Mouse (Mus musculus): ENCODE measurements at regions not wholly inside any gene's neighbourhood (a gene's known extent, or its start where the extent isn't known, plus 50 kb on each side); places are given as distances from the start of the nearest gene placed in this dataset.
A peak's percentile ranks its signal among the peaks of the same experiment; 100 is the strongest.

DNA sequence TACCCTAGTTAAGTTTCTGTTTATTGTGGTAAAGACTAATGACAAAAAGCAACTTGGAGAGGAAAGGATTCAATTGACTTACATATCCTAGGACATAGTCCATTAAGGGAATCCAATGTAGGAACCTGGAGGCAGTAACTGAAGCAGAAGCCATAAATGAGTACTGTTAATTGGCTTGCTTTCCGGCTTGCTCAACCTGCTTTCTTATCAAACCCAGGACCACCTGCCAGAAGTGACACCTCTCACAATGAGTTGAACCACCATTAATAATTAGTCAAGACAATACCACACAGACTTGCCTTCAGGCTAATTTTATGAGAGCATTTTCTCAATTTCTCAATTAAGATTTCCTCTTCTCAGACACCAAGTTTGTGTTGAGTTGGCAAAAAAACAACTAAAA lies 148.8 kb downstream of the Ccser2 start:
- no peak for DNase-seq

DNA sequence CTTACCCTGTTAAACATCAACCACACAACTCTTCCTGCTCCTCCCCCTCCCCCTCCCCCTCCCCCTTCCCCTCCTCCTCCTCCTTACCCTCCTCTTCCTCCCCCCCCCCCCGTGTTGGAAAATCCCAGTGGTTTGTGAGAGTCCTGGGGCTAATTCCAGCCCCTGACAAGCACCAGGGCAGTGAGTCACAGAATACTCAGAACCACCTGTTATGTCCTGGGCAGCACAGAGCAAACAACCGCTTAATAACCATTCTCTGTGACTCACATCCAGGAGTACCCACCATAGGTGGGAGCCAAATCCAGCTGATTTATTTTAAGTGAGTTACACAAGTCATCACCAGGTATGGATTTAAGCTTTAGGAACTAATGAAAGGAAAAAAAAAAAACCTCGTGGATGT lies 166.2 kb downstream of the Ccser2 start:
- DNase-seq, result no peak

DNA sequence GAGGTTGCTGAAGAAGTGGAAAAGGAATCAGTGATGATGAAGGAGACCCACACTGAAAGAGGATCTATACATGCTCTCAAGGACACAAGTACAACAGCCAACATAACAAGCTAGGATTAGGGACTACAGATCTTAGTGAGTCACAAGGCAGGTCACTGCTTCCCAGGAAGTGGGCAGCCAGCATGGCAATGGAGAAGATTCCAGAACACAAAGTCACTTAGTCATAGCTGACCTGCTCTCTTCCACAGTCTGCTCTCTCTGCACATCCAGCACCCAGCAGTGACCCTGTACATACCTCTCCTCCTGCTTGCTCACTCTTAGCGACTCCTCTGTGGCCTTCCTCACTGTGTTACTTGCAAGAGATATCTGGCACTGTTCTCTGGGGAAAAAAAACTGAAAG lies 168.8 kb downstream of the Ccser2 start:
- DNase-seq, result no peak

DNA sequence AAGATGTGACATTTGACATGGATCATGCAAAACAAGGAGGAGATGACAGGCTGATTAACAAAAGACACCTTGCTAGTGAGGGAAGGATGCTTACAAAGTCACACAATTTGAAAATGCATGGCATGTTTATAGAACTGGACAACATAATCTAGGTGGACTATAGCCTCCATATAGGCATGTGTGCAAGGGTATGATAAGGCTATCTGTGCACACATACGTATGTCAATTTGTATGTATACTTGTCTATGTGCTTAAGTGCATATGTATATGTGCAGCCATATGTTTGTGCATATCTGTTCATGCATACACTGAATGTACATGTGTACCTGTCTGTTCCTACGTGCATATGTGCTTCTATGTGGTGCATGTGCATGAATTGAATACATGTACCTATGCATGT lies 186.7 kb downstream of the Ccser2 start:
- DNase-seq, result no peak

DNA sequence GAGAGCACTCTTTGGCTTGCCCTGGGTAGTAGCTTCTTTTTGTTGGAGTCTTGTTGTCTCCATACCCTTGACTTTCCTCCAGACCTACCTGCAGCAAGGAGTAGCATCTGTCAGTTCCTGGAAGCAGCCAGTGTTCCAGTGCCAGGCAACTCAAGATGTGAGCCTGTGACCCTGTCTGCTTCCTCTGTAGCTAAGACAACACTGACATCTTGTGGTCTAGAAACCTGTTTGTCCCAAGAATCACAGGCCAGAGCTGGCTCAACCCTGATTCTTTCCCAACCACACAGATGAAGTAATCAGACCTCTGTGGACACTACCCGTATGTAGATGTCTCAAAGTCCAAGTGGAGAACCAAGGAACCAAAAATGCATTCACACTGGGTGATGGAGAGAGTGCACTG lies 189.6 kb downstream of the Ccser2 start:
- peak; percentile 67 to 73 for DNase-seq

DNA sequence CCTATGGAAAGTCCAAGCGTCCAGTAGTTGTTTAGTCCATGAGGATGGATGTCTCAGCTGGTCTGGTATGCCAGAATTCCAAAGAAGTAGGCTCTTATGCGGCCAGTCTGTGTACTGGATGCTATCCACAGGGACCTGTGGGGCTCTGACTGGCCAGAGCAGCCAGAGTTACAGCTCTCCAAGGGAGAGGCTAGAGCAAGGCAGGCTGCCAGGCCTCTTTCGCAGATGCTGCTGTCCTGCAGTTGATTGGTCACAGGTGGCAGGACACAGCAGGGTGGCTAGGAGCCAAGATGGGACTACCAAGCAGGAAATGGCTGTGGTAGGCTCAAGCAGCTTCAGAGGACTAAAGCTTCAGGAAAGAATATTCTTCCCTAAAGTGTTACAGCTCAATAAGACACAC lies 194.2 kb downstream of the Ccser2 start:
- DNase-seq, result peak; percentile 59 to 73

DNA sequence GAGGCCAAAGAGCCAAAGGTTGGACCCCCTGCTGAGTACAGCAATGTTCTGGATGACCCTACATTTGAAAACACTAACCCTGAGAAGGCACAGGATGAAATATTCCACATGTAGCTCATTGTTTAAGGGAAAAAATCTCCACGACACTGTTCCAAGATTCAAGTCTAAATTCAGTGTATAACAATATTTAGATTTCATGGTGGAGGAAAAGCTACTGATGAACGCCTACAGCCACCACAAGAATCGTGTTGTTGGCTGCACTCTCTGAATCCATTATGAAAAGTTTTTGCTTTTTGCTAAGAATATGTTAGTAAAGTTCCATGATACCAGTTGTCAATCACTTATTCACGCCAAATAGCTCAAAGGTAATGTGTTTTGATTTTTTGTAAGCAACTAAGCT lies 204.2 kb downstream of the Ccser2 start:
- DNase-seq, result no peak

DNA sequence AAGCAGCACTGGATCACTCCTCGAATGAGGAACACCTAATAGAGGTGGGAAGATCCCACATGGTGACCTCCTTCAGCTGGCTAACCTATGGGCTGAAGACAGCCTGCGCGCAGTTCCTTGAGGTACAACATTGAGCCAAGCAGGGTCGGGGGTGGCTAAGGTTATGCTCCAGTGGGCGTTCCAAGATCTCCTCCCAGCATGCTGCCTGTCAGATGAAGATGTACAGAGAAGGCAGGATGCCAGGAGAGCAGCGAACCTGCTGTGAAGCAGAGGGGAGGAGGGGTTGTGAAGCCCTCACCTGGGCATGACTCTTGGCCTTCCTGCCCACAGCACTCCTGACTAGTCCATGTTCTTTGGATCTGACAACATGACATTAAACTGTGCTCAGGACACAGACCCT lies 212.5 kb downstream of the Ccser2 start:
- DNase-seq, result peak; percentile 32 to 55

DNA sequence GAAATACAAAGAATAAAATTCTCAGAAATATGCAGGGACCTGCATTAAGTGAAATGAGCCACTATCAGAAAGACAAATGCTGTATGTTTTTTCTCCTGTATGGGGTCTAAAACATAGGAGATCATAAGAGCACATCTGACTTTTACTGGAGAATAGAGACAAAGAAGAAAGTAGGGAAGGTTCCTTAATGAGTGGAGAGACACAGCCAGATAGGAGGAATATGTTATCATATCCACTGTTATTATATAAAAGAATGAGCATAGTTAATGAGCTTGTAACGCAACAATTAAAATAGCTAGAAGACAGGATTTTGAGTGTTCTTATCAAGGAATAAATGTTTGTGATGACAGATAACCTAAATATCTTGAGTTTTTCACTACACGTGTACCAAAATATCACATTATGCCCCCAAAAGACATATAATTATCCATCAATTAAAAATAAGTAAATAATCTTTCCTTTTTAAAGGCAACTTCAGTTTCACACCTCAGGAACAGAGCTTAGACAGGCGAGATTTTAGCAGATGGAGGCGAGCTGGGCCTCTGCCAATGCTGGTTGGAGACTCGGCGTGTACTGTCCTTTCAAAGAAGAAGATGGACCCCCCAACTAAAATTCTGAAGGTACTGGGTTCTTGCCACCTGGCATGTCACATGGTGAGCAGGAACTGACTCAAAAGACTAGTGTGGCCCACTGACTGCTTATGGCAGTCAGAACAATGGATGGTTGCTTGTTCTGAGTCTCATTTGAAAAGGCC lies 220.3 kb downstream of the Ccser2 start:
- peak; percentile 85 to 91 for DNase-seq

DNA sequence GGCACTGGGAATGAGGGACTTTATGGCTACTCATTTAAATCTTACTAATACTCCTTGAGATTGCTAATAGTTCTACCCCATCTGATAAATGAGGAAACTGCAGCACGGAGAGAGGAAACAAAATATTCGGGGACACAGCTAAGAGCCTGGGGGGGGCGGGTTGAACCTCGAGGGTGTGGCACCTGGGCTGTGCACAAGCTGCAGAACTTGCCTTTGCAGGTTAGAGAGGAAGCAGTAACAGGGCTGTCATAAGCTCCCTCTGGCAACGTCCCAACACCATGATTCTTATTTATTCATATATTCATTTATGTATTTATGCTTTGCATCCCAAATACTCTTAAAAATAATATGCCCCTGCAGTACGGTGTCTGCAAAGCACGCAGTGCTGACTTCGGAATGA lies 237.5 kb downstream of the Ccser2 start:
- no peak for DNase-seq

DNA sequence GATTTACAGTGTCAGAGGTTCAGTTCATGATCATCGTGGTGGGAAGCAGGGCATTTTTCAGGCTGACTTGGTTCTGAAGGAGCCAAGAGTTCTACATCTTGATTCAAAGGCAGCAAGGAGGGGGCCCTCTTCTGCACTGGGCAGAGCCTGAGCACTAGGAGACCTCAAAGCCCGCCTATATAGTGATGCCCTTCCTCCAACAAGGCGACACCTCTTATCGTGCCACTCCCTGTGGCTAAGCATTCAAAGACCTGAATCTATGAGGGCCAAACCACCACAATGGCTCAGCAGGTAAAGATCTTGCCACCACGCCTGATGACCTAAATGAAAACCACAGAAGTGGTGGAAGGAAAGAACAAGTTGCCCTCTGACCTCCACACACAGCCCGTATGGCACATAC lies 242.5 kb downstream of the Ccser2 start:
- no peak for DNase-seq

DNA sequence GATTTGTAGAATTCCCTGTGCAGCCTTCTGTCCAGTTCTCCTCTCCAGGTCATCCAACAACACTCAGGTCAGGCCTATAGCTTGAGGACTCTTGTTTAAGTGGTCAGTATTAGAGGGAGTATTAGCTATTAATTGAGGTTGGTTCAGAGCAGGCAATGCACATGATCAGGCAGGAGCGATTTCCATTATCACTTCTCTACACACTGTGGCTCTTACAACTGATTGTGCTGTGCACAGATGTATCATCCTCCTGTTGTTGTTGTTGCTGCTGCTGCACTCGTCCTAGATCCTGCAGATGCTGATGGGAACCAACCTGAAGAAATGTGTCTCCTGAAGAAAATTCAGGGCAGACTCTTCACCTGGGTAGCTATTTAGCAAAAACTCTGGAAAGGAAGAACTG lies 252.9 kb downstream of the Ccser2 start:
- no peak for DNase-seq

DNA sequence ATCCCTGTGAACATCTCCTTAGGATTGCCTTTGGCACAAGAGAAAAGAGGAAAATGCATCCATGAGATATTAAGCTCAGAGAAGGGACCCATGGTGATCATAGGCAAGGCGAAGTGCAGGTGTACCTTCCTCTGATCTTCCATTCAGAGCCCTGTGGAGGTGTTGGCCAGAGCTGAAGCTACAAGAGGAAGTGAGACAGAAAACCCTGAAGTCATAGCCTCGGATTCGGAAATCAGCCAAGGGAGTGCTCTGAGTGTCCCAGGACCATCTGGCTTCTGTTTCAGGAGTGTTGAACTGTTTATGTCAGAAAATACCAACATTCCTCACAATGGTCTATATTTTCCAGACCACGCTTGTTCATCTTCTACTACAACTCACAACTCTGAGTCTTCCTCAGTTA lies 271.6 kb downstream of the Ccser2 start:
- peak in 1 of 2 experiments; percentile 7 for DNase-seq

DNA sequence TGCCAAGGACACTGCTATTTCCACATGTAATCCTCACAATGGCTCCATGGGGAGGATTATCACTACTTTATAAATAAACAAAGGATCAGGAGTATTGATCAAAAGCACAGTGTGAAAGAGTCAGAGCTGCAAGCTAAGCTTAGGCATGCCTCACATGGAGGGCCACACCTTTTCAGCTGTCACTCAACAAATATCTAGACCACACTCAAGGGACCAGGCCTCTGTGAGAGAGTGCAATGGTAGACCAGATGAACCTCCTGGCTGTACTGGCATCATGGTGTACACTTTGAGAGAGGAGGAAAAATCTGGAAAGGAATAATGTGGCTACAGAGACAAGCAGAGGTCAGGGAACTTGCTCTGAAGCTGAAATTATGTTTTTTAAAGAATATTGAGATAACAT lies 276.6 kb downstream of the Ccser2 start:
- DNase-seq, result no peak

DNA sequence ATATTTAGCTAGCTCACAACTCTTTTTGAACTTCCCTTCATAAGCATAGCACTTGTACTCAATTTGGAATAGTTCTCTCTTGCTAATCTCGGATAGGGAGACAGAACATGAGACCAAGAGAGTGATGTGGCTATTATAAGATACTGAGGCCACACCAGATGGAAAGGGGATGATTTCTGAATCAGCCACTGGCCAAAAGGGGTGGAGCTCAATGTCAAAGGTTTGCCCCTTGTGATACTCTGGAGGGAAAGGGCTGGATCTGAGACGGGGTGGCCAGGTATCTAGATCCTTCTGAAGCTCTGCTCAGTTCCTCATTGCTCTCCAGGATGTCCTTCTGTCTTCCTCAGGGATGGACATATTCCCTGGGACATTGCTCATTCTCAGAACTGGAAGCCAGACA lies 277.6 kb downstream of the Ccser2 start:
- no peak for DNase-seq

DNA sequence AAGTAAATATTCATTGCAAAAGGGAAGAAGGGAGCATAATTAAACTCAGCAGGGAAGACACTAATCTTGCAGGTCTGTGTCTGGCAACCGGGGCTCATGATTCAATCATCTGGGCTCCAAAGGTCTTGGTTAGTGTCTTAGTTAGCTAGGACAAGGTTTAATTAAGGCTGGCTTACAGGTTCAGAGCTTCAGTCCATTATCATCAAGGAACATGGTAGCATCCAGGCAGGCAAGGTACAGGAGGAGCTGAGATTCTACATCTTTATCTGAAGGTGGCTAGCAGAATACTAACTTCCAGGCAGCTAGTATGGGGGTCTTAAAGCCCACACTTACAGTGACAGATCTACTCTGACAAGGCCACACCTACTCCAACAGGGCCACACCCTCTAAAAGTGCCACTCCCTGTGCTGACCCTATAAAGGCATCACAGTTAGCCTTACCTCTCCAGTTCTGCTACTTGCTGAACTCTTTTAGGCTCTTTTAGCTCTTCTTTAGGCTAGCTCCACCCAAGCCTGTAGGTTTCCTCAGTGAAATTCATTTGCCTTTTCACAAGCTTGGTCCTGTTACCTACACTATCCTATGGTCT lies 309.8 kb downstream of the Ccser2 start:
- no peak for DNase-seq

DNA sequence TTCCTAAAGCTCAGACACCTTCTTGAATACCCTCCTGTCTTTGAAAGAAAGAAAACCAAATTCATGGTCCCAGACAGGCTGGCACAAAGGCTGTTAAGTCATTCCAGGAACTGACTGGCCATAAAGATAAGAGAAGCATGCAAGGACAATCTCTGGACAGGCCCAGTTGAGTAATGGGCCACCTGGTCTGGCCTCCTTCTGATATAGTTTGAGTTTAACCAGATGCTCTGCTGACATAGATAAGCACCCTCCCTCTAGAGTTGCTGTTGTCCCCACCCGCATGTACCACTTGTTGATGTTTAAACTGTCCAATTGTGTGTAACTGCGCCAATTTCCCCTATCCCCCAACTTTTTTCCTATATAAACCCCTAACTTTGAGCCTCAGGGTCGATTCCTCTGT lies 310.4 kb downstream of the Ccser2 start:
- DNase-seq, result no peak

DNA sequence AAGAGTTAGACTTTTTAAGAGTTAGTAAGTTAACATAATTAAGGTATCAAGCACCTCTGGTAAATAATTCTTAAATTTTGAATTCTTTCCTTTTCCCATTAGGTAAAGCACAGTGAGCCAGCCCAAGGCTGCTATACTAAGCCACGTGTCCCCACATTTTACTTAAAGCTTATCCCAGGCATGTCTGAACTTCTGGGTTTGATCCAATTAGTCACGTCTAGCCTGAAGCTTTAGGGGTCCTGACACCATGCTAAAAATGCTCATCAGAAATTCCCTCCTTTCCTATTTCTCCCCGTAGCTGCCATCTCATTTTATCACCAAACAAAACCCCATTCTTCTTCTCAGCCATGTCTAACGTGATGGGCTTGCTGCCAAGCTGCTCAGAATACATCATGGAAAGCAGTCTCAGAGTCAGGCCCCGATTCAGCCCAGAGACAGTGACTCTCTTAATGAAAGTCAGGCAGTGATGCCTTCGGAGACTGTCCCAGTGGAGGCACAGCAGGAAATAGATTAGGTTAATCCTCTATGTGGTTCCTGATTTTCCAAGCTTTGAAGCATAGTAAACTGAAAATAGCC lies 315.5 kb downstream of the Ccser2 start:
- peak; percentile 73 to 78 for DNase-seq

DNA sequence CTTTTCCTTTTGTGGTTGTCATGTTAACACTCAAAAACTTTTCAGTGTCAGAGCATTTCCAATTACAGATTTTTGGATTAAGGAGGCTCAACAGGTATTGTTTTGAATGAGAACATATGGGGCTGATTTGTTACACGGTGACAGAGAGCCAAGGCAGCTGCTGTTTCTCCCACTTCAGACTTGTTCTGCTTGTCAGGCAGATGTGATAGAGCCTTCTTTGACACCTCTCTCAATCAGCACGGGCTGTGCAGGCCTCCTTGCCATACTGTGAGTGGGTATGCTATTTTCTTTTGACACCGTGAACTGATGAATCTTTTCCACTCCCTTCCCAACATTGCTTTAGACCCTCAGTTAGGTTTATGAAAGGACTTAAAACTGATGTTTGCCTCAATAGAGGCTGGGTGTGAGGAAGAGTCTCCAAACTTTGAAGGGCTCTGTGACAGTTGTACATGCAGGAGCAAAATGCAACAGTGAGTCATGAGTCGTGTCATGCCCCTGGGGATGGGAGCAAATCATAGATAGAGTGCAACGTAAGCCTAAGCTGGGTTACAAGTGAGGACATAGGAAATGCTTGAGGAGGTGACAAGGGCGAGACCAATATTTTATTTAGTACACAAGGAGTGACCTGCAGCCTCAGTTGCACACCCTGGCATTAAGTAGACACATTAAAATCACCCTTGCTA lies 317.4 kb downstream of the Ccser2 start:
- DNase-seq, result no peak

DNA sequence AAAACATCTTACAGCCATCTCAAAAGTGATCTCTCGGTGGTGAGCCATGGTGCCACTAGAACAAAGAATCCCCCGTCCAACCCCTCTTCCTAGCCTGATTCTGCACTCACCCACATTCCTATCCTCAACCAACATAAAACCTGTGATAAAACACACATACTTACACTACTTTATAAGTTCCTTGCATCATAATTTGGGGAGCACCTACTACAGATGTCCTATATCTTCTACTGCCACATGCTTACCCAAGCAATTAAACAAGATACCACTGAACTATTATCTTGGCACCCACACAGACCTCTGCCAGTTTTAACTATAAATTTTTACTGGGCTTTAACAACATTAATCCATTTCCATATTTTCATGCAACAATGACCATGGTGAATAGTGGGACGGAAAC lies 321.9 kb downstream of the Ccser2 start:
- no peak for DNase-seq

DNA sequence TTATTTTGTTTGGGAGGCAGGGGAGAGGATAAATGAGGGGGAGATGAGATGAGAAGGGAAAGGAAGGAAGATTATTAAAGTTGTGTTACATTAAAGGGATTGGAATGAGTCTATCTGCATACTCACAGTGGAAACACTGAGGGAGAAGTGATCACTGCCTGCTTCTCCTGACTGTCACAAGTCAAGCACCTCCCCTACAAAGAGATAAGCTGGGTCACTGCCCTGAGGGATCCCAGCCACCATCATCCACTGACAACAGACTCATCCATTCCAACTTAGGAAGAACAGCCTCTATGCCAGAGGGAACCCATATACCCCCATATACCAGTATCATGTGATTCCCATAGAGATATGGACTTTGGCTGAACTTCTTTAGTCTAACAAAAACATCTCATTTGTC lies 322.3 kb downstream of the Ccser2 start:
- DNase-seq, result no peak

DNA sequence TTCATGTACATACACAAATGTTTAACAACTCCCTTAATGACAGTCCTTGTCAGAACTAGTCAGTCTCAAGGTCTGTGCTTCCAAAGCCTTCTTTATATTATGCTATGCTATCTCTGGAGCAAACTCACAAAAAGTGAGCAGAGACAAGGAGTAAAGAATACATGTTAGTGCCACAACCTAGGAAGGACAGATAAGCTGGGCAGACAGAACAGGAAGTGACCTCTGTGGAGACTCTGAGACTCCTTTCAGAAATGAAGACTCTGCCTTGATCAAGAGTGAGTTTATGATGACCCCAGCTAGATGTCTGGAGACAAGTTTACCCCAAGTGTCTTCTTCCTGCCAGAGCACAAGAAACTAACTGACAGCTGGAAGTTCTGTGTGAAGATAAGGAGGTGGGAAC lies 343.8 kb downstream of the Ccser2 start:
- no peak for DNase-seq

DNA sequence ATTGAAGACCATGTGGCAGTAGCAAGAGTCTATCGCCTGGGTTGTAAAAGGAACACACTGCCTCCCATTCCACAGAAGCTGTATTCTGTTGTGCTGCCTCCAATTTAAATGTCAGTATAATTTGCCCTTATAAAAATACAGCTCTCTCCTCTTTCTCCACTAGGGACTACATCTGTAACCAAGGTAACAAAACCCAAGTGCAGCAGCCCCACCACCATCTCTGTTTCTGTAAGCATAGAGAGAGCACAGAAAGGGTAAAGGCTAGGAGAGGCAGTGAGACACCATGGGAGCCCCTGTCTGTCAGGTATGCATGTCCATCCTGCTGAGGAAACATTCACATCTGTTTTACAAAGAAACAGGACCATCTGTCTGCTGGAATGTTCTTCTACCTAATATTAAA lies 344.4 kb downstream of the Ccser2 start:
- no peak for DNase-seq

DNA sequence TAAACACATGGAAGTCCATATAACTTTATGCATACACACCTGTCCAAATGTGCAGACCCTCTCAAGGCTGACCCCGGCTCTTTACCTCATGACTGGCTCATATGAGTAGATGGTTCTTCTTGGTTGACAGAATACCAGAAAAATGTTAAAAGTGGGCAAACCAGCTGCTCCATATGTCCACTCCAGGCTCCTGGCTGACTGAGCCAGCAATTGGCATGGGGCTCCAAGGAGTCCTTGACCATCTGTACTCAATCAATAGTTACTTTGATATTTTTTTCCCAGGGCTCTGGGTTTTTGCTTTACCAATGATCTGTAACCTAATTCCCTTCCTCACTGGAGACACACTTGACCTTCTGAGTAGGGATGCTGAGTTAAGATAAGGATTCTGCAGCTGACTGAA lies 345.5 kb downstream of the Ccser2 start:
- DNase-seq, result peak; percentile 51 to 68

All from cerebellum, postnatal 10 days (tissue).